Mouse (Mus musculus): Measurements from ENCODE around the gene Pcsk5.

DNA sequence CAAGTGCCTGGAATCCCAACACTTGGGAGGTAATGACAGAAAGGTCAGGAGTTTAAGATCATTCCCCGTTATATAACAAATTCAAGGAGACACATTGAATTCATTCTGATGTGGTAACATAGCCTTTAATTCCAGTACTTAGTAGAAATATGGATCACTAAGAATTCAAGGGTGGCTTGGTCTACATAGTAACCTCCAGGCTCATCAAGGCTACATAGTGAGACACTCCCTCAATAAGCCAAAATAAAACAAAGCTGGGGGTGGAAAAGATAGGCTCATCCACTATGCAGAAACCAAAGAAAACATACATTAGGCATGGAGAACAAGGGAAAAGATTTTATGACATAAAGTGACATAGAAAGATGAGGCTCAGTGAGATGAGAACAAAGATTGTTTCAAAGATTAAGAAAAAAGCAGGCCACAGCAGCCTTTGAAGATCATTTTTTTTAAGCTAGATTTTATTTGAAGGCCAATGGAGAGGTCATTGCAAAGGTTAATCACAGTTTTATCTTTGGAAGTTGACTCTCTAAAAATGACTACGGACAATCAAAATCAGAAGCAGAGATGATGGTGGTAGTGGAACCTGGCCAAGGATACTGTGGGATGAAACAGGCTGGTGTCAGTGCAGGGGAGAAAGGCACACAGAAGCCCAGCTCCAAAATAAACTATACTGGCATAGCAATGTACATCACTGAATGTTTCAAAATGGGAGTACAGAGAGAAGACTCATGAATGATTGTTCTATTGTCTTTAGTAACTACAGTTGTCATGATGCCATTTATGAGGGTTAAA is 52.8 kb downstream of the Pcsk5 start:
- TF ChIP-seq POLR2A (IDR thresholded peaks at IDR 0.05; ENCODE audit: borderline replicate concordance, insufficient read depth, low read length) (no peak), CTCF (IDR thresholded peaks at IDR 0.05; ENCODE audit: borderline replicate concordance, insufficient read depth, low read depth, low read length) (no peak)
